Mouse (Mus musculus) E14TG2a.4 (cell line): Measurements from ENCODE around the gene Zfp846.
A peak's percentile ranks its signal among the peaks of the same experiment; 100 is the strongest.
"Not testable (repeated sequence)": the region's sequence is repeated elsewhere in the genome, so short reads cannot be mapped to it uniquely, and the experiment has no call there.

Experiments
- H3K27me3 ChIP-seq: 2 replicates; pipeline ENCODE4 v1.6.1; 2014; ENCODE audit warnings: low read length, control low read depth; ENCODE audit not compliant: insufficient read depth
- H3K36me3 ChIP-seq: 2 replicates; pipeline ENCODE4 v1.6.1; 2014; ENCODE audit warnings: low read length, control low read depth; ENCODE audit not compliant: insufficient read depth
- H3K4me1 ChIP-seq: replicated peaks from 2 replicates; pipeline ENCODE4 v1.6.1; 2014; ENCODE audit warnings: low read depth, low read length, control low read depth
- H3K4me3 ChIP-seq: replicated peaks from 2 replicates; pipeline ENCODE4 v1.5.1; 2014; ENCODE audit warnings: mild to moderate bottlenecking, low read length
- H3K9me3 ChIP-seq: 2 replicates; pipeline ENCODE4 v1.6.1; 2014; ENCODE audit warnings: low read length, control low read depth
- CTCF ChIP-seq: conservative IDR thresholded peaks from 2 replicates; pipeline ENCODE4 v1.5.1; 2014; ENCODE audit warnings: low read length
- NANOG ChIP-seq: IDR thresholded peaks from 2 replicates; pipeline ENCODE4 v1.6.1; 2014; ENCODE audit warnings: borderline replicate concordance, low read length, mixed read lengths
- POU5F1 ChIP-seq: IDR thresholded peaks from 2 replicates; pipeline ENCODE4 v1.6.1; 2014; ENCODE audit warnings: low read length, borderline replicate concordance

Gene Zfp846

DNA sequence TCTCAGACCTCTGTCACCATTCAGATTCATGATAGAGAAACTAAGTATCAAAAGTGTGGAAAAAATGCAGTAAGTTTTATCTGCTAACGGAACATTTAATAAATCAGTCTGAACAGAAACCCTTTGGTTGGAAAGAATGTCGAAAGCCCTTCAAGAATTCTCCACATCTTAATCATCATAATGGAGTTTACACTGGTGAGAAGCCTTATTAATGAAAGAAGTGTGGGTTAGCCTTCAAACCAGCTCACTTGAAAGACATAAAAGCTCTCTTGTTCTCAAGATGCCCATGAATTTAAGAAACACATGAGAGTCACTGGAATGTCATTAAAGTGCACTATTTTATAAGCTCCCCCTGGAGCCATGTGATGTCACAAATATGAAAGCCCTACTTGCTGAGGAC lies 35.6 kb downstream of the Zfp846 start:
- Histone ChIP-seq H3K4me3 (no peak overlapping the region), H3K36me3 (0 out of 2 replicates have a peak, but pooled peaks cover 3% of the 10 kb centered on the region), H3K4me1 (no peaks in the 10 kb centered on the region), H3K27me3 (no peaks in the 10 kb centered on the region), H3K9me3 (no peaks in the 10 kb centered on the region)
- TF ChIP-seq CTCF (no peak), NANOG (no peak), POU5F1 (no peak)

DNA sequence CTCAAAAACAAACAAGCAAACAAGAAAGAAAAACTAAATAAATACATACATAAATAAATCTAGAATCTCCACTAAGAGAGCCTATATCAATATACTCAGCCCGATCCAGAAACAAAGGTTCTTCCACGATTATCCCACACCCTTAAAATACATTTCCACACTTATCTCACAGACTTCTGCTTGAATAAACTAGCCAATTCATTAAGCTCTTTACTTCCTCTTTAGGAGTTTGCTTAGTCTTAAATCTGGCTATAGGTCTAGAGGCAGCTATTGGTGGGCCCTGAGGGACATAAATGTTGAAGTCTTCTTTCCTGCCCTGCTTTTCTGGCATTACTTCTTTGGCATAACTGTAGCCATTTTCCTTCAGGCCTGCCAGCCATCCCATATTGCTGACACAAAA lies 50.2 kb downstream of the Zfp846 start:
- 0 out of 2 replicates have a peak, but pooled peaks cover 3% of the 10 kb centered on the region for H3K36me3 ChIP-seq
- no peak overlapping the region for H3K4me3 ChIP-seq
- H3K4me1 ChIP-seq = peaks cover 21% of the 10 kb centered on the region
- TF ChIP-seq CTCF = no peak
- TF ChIP-seq NANOG = no peak
- no peak for TF ChIP-seq POU5F1
- H3K9me3 ChIP-seq = no peaks in the 10 kb centered on the region
- no peaks in the 10 kb centered on the region for H3K27me3 ChIP-seq

DNA sequence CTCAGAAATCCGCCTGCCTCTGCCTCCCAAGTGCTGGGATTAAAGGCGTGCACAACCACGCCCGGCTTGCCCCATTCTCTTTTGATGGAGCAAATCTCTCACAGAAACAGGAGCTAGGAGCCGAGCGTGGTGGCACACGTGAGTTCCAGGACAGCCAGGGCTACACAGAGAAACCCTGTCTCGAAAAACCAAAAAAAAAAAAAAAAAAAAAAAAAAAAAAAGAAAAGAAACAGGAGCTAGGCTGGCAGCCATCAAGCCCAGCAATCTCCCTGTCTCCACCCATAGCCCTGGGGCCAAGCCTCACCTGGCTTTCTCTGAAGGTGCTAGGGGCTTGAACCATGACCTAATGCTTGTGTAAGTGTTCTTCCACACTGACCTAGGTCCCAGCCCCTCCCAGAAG lies 54.6 kb downstream of the Zfp846 start:
- Histone ChIP-seq H3K36me3 (peaks cover 36% of the 10 kb centered on the region), H3K4me1 (peaks cover 56% of the 10 kb centered on the region)
- not testable (repeated sequence) for H3K4me3 ChIP-seq, H3K9me3 ChIP-seq, H3K27me3 ChIP-seq

DNA sequence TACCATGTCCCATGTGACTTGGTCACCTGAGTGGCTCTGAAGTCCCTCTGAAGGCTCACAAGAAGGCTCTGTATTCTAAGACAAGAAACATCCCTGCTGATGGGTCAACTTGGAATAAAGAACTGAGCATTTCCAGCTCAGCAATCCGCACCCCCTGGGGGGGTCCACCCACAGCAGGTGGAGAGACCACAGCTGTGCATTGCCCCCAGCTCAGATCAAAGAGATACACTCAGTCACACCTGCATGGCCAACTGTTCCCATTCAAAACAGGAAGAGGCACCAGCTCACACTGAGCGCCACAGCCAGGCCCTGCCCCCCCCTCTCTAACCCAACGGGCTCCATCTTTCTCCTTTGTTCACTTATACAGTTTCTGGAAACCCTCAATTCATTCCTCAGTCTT lies 55.2 kb downstream of the Zfp846 start:
- H3K9me3 ChIP-seq = no peaks in the 10 kb centered on the region
- TF ChIP-seq NANOG = no peak
- no peak for TF ChIP-seq POU5F1
- no peak for TF ChIP-seq CTCF
- peaks cover 60% of the 10 kb centered on the region for H3K4me1 ChIP-seq
- peaks cover 41% of the 10 kb centered on the region for H3K36me3 ChIP-seq
- no peaks in the 10 kb centered on the region for H3K27me3 ChIP-seq
- no peak overlapping the region for H3K4me3 ChIP-seq

DNA sequence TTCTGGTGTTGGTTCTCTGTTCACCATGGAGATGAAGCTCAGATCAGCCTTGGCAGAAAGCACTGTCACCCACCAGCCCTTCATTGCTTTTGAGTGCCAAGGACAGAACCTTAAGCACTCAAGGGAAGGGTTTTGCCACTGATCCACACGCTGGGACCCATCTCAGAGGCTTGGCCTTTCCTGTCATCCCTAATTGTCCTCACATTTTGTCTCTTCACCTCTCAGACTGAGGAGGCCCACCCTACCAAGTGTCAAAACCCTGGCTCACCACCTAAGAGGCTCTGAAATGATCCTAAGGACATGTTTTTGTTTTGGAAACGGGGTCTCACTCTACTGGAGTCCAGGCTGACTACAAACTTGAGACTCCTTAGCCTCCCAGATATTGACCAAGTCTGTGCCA lies 55.7 kb downstream of the Zfp846 start:
- peaks cover 45% of the 10 kb centered on the region for H3K36me3 ChIP-seq
- no peak overlapping the region for H3K4me3 ChIP-seq
- no peak for TF ChIP-seq POU5F1
- no peak for TF ChIP-seq NANOG
- TF ChIP-seq CTCF = no peak
- peaks cover 66% of the 10 kb centered on the region for H3K4me1 ChIP-seq
- H3K9me3 ChIP-seq = no peaks in the 10 kb centered on the region
- H3K27me3 ChIP-seq = no peaks in the 10 kb centered on the region

DNA sequence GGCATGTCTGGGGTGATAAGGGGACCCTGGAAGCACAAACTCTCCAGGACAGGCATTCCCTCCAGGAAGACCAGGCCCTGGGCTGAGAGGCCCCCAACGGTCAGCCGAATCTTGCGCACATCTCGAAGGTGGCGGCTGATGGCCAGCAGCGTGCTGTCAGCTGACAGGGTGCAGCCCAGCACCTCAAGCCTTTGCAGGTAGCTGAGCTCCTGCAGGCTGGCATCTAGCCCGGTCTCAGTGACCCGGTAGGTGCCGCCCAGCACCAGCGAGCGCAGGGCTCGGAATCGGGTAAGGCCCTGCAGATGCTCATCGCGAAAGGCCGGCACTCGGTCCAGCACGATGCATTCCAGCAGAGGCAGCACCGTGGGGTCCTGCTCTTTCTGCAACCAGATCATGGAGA lies 57.5 kb downstream of the Zfp846 start:
- TF ChIP-seq POU5F1 = no peak
- no peak for TF ChIP-seq NANOG
- no peak for TF ChIP-seq CTCF
- Histone ChIP-seq H3K4me3 (peak overlapping the region; percentile 70), H3K4me1 (peaks cover 71% of the 10 kb centered on the region), H3K27me3 (no peaks in the 10 kb centered on the region), H3K36me3 (peaks cover 45% of the 10 kb centered on the region), H3K9me3 (no peaks in the 10 kb centered on the region)

DNA sequence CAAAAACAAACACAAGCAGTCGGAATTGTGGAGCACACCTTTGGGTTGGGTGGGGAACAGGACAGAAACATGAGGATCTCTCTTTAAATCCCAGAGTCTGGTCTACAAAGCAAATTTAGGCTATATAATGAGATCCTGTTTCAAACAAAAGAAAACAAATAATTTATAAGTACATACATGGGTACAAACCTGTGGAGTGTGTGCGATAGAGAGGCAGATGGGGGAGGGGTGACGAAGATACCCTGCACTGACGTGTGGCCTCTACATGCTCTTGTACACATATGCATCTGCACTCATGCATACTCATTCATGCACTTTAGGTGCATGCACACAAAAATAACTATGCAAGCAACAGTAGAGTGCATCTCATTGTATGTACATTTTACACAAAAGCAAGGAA lies 58.4 kb downstream of the Zfp846 start:
- Histone ChIP-seq H3K4me3 (peak overlapping the region; percentile 70), H3K9me3 (no peaks in the 10 kb centered on the region), H3K4me1 (peaks cover 73% of the 10 kb centered on the region), H3K36me3 (peaks cover 45% of the 10 kb centered on the region), H3K27me3 (no peaks in the 10 kb centered on the region)
- TF ChIP-seq CTCF (no peak), NANOG (no peak), POU5F1 (no peak)

DNA sequence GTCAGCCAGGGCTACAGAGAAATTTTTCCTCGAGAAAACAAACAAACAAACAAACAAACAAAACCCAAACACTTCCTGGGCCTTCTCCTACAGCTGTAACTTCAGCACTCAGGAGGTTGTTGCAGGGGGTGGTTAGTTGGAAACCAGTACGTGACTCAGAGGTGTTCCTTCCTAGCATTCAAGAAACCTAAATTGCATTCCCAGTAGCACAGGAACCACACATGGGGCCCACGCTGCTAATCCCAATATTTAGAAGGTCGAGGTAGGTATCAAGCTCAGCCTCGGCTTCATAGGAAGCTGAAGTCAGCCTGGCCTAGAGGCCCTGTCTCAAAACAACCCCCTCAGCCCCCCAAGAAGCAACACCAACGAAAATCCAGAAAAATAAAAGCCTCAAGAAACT lies 60.4 kb downstream of the Zfp846 start:
- no peak for TF ChIP-seq POU5F1
- no peak for TF ChIP-seq CTCF
- no peak for TF ChIP-seq NANOG
- Histone ChIP-seq H3K27me3 (no peaks in the 10 kb centered on the region), H3K4me1 (peaks cover 65% of the 10 kb centered on the region), H3K9me3 (no peaks in the 10 kb centered on the region), H3K4me3 (peak overlapping the region; percentile 92), H3K36me3 (peaks cover 48% of the 10 kb centered on the region)

DNA sequence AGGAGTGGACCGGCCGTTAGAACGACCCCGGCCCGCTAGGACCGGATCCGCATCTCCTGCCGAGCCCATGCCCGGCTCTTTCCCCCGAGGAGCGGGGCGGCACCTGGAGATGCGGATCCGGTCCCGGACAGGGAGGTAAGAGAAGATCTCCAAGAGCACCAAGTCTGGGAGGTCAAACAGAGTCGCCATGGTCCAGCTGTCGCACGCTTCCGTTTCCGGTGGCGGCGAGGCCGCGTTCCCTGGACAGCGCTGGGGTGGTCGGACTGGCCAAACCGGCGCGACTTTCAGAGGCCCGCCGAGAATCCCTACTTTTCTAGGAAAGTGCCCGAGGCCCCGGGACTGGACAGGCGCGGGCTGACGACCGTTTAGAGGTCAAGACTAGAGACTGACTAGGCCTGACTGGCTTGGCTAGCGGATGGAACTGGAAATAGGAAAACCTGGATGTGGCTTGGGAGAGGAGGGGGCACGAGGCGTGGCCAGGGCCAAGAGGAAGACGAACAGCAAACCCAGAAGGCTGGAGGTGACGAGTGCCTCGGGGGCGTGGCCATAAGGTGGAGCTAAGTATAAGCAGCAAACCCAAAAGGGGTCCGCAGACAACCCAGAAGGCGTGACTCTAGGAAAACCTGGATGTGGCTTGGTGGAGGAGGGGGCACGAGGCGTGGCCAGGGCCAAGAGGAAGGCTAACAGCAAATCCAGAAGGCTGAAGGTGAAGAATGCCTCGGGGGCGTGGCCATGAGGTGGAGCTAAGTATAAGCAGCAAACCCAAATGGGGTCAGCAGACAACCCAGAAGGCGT lies 61.2 kb downstream of the Zfp846 start, which contains the start of gene Ubl5:
Ubl5 (plus strand) TSS at position 778 of the 795 bp plus-strand sequence.
- Histone ChIP-seq H3K36me3 (peaks cover 49% of the 10 kb centered on the region), H3K4me3 (peak within 1 kb of the TSS; percentile 92), H3K4me1 (peaks cover 57% of the 10 kb centered on the region), H3K27me3 (no peaks in the 10 kb centered on the region), H3K9me3 (no peaks in the 10 kb centered on the region)
- TF ChIP-seq NANOG (no peak), CTCF (no peak), POU5F1 (no peak)
